Mouse (Mus musculus): ENCODE results near the gene Slc19a3.
"Not testable (repeated sequence)": the region's sequence is repeated elsewhere in the genome, so short reads cannot be mapped to it uniquely, and the experiment has no call there.

The Slc19a3 gene

DNA sequence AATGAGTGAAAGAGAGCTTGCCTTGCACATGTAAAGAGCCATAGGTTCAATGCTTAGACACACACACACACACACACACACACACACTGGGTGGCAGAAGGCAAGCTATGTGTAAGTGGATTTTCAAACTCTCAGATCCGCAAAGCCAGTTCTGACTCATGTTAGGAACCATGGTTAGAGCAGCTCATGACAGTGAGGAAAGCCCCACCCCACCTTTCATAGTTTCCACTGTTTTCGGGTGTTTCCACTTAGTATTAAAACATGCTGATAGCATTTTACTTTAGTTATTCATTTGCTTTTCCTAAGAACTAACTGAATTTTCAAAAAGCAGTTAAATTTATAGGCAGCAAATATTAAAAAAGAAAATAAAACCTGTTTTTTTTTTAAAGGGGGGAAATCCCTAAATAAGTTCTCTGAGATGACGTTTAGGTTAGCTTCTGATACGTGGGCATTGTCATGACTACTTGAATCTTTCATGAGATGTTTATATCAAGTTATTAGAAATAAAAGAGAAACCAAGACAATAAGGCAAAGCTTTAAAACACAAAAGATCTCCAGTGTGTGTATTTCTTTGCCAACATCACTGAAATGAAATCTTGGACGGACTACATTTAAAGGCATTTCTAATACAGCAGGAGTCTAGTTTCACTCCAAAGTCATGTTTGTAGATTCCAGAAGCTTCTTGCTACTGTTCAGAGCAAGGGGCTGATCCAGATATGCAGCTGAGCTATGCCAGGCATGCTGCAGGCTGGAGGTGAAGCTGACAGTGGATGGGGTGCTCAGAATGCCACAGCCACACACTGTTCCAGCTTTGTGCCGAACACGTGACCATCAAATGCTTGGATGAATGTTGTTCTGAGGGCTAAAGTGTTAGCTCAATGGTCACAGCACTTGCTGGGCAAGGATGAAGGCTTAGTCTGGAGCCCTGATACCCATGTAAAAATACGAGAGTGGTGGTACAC, 31.7 kb downstream of the Slc19a3 start:
- no peak for DNase-seq

DNA sequence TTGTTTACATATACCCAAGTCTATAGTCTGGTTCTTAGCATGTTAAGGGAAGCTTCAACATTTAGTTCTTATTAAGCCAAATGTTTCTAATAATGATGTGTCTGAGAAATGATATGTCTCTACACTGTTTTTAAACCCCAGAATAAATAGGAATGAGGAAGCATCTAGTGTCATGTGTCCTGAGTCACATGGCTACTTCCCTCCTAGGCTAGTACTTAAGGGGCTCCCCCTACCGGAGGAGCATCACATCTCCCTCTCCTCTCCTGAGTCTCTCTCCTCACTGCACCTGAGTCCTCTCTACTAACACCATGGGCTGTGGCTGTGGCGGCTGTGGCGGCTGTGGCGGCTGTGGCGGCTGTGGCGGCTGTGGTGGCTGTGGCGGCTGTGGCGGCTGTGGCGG, 37.9 kb downstream of the Slc19a3 start, which contains the start of gene Gm47959:
Gene Gm47959 (plus strand): TSS at position 243 of the 400 bp plus-strand sequence.
- not testable (repeated sequence) for DNase-seq

DNA sequence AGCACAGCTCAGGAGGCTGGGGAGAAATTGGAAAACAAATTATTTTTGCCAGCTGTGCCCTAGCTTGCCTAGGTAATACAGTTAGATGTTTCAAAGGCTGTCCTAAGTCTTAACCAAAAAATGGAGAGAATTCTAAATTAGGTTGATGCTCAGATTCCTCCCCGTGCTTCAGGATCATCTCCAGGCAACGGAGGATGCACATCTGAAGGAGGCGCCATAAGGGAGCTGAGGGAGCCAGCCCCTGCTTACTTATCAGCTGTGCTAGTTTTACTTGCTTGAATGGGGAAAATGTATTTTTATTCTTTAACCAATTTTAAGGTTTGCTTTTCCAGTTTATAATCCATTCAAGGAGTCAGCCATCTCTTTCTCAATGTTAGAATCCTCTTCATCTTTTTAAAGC, 44.3 kb downstream of the Slc19a3 start:
- DNase-seq, result no peak

DNA sequence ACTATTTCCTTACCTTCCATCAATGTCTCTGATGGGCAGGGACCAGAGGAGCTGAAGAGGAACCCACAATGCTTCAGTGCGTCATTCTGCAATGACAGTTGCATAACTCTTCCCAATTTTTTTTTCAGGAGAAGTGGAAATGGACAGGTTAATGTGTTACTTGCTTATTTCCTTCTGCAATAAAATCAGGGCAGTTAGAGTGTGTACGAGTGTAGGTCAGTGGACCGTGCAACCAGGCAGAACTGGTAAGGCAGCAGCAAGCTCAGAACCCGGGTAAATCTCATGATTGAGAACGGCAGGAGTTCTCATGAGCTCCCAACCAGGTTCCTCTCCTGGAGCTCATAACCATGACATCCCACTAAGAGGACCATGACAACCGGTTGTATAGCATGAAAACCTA, 46.2 kb downstream of the Slc19a3 start:
- no peak for DNase-seq

DNA sequence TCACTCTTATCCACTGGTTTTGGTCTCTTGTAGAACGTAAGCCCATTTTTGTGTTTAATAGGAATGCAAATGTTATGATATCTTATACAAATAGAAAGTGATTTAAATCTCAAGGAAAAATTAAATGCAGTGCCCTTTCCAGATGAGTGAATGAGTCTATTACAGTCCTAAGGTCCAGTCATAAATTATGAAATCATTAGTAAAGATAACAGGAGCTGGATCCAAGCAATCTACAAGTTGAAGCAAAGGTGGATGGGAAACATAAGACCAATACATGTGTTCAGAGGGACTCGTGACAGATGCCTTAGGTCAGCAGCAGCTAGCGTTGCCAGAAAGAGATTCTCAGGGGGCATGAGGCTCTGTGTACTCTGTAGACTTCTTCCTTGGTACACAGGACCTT, 46.7 kb downstream of the Slc19a3 start:
- DNase-seq, result no peak

DNA sequence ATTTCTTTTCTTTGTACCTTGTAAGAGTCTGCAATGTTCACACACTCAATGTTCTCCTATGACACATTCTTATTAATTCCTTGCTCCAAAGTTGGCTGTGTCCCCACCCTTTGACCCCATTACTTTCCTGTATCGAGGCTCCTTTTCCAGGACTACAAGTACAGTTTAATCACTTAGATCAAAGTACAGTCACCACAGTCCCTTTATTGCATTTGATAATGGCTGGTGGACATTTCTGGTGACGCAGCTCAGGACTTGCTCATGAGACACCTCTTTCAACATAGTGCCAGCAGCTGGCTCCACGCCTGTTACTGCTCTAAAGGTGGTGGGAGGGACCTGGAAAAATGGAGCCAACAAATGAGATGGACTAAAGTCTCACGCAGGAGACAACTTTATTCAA, 47.2 kb downstream of the Slc19a3 start:
- no peak for DNase-seq

DNA sequence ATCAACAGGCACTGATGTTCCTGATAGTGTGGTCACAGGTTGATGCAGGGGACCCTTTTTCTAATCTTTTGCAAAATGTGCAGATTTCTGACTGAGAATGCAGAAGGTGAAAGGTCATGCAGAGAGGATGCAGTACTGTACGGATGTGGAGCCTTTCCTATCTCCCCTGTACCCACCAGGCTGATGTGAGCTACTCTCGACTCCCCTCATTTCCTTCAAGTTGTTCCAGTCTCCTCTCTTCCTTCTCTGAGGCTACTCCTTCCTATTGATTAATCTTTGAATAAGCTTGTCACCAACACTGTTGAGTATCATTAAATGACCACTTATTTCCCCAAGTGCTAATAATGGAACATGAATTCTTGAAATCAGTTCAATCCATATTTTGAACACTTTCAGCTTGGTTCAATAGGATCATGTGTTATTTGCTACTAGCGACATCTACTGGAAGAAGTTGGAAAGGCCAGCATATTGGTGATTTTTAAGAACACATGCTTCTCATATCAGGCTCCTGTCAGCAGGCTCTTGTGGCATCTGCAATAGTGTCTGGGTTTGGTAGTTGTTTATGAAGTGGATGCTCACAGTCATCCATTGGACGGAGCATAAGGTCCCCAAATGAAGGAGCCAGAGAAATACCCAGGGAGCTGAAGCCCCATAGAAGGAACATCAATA, 50.6 kb downstream of the Slc19a3 start:
- peak; percentile 70 for DNase-seq

DNA sequence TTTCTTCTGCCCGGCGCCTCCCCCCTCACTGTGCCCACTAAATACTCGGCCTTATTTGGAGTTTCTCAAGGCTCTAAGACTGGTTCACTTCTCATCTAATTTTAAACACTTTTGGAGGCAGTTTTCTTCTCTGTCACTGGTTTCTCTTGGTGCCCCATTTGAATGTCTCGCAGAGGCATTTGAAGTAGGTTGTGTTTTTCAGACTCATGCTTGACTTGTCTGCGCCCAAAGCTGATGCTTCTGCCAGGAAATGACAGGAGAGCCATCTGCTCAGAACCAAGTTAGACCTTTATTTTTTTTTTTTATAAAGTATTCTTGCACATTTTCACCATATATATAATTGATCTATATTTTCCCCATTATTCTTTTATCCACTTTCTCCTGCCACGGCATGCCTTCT, 51.5 kb downstream of the Slc19a3 start:
- DNase-seq, result no peak

DNA sequence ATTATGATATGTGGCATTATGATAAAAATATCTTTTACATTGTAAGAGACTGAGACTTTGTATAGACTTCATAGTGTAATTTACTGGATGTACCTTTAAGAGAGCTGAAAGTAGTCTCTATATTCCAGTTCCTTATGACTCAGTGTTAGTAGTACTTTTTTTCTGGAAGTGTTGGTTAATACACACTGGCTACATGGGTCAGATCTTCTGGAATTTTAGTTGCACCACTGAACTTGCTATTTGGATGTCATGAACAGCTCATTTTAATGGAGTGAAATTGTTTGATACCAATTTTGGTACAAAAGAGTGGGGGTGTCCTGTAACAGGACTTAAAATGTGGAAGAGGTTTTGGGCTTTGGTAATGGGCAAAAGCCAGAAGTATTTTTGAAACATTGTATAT, 60.4 kb downstream of the Slc19a3 start:
- DNase-seq, result no peak

DNA sequence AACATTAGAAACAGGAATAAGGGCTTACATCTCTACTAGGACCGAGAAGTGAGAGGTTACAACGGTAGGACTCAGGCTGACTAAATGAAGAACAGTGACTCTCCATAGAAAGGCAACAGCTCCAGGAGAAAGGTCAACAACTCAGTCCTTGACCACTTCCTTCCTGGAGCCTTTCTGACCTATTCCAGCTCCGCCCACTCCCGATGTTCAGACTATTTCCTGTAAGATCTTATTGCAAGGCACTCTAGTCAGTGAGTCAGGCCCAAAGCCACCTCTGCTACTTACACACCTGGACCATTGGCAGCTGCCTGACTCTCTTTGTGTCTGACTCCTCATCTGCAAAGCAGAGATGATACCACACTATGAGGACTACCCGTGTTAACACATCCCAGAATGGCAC, 62.5 kb downstream of the Slc19a3 start:
- DNase-seq, result no peak

DNA sequence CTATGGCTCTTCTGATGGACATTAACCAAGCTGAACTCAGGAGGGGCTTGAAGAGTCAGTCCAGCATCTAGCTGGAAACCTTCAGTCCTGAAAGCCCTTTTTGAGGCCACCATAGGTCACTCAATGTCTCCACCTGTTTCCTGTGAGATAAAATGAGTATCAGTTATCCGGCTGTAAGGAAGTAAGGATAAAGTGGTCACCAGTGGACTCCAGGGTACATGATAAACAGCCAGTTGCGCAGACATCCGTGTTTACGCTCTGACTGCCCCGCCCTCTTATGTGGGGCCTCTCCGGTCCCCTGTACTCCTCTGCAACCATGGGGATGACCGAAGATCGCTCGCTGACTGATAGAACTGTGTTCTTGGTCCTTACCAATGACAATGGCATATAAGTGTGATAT, 63.9 kb downstream of the Slc19a3 start:
- DNase-seq, result peak; percentile 18

DNA sequence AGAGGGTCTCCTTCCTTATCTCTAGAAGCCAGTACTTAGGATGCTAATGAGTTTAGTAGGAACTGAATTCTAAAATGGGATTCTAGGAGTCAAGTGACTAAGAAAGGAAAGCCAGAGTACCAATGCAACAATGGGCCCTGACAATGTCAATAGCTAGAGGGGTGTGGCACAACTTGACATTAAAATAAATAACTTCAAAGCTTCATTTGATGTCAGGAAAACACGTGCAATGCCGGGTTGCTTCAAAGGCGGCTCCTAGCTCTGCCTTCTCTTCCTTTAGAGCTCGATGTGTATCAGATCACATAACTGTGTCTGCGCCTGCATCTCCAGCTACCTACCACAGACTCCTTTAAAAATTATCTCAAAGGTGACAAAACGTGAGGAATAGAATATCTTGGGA, 64.3 kb downstream of the Slc19a3 start:
- DNase-seq, result no peak

DNA sequence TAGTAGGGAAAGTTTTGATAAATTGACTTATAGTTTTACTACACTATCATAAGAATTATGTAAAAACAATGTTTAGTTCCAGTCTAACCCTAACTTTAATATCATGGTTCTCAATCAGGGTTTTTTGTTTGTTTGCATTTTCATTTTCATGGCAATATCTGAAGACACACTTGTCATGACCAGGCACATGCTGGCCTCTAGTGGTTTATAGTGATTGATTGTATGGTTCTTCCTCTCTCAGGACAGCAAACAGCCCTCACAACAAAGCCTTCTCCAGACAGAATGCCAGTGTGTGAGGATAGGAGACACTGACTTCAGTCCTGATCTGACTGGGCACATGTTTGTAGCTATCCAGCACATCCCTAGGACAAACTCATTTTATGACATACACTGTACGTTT, 65.0 kb downstream of the Slc19a3 start:
- DNase-seq, result no peak

DNA sequence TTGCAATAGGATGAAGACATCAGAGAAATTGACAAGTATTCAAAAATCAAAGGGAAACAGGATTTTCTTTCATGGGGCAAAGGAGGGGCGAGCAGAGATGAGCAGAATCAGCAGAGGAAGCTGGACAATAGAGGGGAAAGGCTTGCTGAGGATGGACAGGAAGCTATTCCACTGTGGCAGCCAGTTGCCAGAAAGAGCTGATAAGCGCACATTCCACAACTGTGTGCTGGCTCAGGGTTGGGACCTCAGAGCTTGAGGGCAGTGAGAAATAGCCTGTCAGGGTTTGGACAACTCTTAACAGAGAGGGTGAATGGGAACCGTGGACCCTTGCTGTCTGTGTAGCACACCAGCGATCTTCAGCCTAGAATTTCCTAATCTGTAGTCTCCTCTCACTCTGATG, 66.2 kb downstream of the Slc19a3 start:
- DNase-seq, result peak; percentile 36

DNA sequence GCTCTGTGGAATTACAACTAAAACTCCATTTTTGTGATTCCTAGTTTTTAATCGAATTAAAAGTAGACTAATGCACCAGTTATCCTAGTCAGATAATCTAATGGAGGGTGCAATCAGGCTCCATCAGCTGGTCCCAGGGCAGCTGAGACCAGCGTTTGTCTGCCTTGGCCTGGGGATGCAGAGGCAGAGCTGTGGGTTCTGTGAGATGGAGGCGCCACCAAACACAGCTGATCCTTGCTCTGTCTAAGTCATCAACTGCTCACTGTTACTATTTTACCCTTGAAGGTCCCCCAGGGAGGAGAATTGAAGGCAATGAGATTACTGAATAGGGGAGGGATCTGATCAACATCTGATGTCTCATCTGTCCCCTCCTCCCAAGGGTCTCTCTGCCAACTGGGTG, 71.8 kb downstream of the Slc19a3 start:
- peak; percentile 15 for DNase-seq
